Mouse (Mus musculus) testis, postnatal 14 days (tissue): ENCODE results near the gene Psg20.
"Not testable (repeated sequence)": the region's sequence is repeated elsewhere in the genome, so short reads cannot be mapped to it uniquely, and the experiment has no call there.

Experiments
- DNase-seq: peaks from one replicate; pipeline ENCODE4 v3.0.0; 2021; ENCODE audit warnings: low spot score

Psg20 gene

GRCm38 (mm10) chr7:18686085-18686484, at the start of gene Psg20:
TSS of gene Psg20 (minus strand) at chr7:18686185.
- DNase-seq, result no peak

GRCm38 (mm10) chr7:18734451-18734850, 48.5 kb upstream of the Psg20 start:
- no peak for DNase-seq

DNA sequence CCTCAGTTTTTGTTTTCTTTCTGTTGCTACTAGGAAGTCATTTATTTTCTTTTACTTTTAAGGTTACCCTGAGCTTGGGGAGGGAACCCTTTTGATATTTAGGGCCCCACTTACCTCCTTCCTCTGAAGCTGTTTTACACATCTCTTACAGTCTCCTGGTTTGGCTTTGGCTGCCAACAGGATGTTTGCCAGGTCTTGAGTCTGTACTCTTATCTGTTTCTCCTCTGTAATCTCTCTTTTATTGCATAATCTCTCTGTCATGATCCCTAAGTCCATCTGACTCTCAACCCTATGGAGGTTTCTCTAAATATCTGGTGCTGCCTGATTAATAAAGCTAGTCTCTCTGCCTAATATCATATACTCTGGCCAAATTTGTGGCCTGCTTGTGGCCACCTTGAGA, 47.1 kb upstream of the Psg20 start:
- no peak for DNase-seq

- no peak for DNase-seq
These were observed 42.4 kb upstream of the Psg20 start for GRCm38 (mm10) chr7:18728391-18728790.

DNA sequence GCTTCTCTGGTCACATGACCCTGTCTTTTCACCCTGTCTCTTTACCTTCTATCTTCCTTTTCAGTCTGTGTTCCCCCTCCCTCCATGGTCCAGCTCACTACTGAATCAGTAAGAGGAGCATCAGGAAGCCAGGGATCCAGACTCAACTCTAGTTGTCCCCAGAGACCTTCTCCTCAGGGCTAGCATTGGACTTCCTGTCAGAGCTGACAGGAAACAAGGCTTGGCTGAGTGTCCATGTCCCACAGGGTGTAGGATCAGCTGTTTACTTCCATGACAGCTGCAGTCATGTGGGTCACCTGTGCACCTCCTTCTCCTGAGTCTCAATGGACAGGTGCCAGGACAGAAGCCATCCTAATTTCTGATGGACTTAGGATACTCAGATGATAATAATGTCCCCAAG, 39.9 kb upstream of the Psg20 start:
- DNase-seq, result not testable (repeated sequence)

GRCm38 (mm10) chr7:18724001-18724400, 38.0 kb upstream of the Psg20 start:
- no peak for DNase-seq

GRCm38 (mm10) chr7:18717790-18718189, 31.8 kb upstream of the Psg20 start, which contains the start of gene Psg22:
TSS of gene Psg22 (plus strand) at chr7:18718090.
- DNase-seq, result no peak

DNA sequence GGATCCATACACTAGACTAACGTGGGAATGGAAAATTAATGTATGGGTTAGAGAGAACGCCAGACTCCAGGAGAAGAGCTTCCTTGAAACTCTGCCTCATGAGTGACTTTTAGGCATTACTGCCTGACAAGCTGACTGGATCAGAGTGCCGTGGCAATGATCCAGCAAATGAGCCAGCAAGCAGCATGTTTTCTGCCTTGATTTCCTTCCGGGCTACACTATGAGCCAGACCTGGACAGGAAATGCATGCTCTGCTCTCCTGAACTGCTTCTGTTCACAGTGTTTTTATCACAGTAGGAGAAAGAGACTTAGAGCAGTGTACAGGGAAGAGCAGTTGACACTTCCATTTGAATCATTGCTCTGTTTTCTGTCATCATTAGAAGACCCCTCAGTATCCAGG, 29.6 kb upstream of the Psg20 start:
- DNase-seq, result no peak

- DNase-seq, result no peak
These were observed 24.9 kb upstream of the Psg20 start for GRCm38 (mm10) chr7:18710846-18711245.

DNA sequence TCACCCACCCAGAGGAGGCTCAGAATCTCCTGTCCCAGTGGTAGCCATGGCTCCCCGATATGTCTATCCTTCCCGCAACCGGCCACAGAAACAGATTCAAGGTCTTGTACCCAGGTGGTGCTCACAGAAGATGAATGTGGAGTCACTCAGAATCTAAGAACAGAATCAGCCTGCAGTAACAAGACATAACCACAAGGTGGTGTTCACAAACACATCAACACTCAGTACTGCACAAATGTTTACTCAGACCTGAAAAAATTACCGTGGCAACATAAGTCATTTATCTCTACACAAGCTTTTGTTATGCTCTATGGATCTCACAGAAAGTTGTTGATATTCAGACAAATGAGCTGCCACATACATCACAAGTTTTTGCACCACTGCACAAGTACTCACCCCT, 24.3 kb upstream of the Psg20 start:
- DNase-seq, result not testable (repeated sequence)

DNA sequence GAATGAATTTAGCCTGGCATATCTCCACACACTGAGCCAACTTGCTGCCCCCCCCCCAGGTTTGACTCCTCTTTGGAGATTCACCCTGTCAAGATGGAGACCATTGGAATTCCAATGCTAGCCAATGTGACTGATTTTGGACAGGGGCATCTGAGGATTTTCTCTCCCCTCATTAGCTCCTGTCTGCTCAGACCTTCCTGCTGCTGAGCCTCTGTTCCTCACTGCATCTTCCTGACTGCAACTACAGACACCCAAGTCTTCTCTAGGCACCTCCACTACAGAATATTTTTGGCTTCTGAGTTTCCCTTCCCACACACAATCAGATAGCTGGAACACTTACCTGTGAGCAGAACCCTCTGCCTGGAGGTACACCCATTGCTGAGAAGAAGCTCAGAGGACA, 399 bp downstream of the Psg20 start:
- DNase-seq, result no peak

GRCm38 (mm10) chr7:18679772-18680171, 6.2 kb downstream of the Psg20 start:
- DNase-seq, result no peak

DNA sequence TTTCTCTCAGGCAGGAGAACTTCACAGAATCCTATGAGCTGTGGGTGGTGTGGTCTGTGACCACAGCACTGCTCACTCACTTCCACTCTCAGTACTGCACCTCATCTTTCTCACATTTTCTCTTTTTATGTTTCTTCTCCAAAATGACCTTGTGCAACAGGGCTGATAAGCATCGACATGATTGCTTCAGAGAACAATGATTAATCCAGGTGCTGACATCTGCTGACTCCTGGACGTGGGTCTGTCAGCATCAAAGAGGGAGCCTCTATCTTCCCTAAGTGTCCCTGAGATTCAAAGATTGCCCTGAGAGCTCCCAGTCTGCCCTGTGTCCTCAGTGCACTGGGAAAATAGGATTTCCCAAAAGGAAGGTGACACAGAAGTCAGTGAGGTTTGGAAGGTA, 29.4 kb downstream of the Psg20 start, which contains the start of gene Psg21:
TSS of gene Psg21 (minus strand) at position 101 of the 400 bp plus-strand sequence.
- not testable (repeated sequence) for DNase-seq

DNA sequence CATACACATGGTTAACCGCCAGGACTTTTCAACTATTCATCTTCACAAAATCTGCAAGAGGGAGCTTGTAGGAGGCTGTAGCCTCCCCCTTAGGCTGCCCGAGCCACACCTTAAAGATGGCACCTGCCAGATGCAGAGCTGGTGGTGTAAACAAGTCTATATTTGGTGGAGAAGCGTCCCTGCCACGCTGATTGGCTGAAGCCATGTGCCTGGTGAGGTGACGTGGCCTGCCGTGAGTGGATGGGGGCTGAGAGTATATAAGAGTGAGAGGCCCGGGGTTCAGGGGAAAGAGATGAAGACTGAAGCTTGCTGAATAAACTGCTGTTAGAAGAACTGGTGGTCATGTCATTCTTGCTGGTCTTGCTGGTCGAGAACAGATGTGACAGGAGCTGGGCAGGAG, 59.1 kb downstream of the Psg20 start:
- DNase-seq, result not testable (repeated sequence)
